Mouse (Mus musculus) ES-E14 (cell line): Measurements from ENCODE around the gene Larp1b.

Source experiments
- CHD2 ChIP-seq: IDR thresholded peaks from 2 replicates; pipeline ENCODE4 v1.6.1; 2014; ENCODE audit warnings: mild to moderate bottlenecking, low read depth, low read length, inconsistent platforms
- HCFC1 ChIP-seq: IDR thresholded peaks from 2 replicates; pipeline ENCODE4 v1.6.1; 2012; ENCODE audit warnings: low read length, inconsistent platforms, borderline replicate concordance; ENCODE audit not compliant: insufficient read depth
- MAFK ChIP-seq: IDR thresholded peaks from 2 replicates; pipeline ENCODE4 v1.6.1; 2014; ENCODE audit warnings: mild to moderate bottlenecking, low read depth, low read length, inconsistent platforms; ENCODE audit not compliant: insufficient read depth

DNA sequence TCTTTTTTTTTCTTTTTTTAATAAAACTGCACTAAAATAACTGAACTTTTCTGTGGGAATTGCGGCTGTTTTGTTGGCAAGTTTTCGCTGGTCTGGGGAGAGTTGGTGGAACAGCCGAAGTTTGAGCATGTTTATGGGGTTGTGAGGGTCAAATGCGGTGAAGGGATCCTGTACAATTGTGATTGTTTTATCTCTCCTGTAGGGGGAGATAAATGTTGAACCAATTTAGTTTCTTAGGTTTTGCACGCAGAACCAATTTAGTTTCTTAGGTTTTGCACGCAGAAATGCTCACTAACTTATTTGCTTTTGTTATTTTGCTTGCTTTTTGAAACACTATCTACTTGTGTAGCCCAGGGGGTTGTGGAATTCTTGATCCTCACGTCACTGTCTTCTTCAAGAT, 1.7 kb downstream of the Larp1b start:
- TF ChIP-seq MAFK, result no peak
- no peak for TF ChIP-seq CHD2
- no peak for TF ChIP-seq HCFC1
